Mouse (Mus musculus) embryonic fibroblast, embryonic 13.5 days (primary cell): ENCODE data around the gene Kif28.

Experiments
- CTCF ChIP-seq: IDR thresholded peaks from 2 replicates; pipeline ENCODE4 v1.5.1; 2011; ENCODE audit warnings: mild to moderate bottlenecking, control low read depth, low read length, moderate library complexity, borderline replicate concordance; ENCODE audit not compliant: insufficient read depth
- POLR2A ChIP-seq: IDR thresholded peaks from 2 replicates; pipeline ENCODE4 v1.6.1; 2011; ENCODE audit warnings: low read depth, mild to moderate bottlenecking, control low read depth, low read length, moderate library complexity

- no peak for TF ChIP-seq POLR2A
- no peak for TF ChIP-seq CTCF
Observed at GRCm38 (mm10) chr1:179687966-179688365, 57.1 kb downstream of the Kif28 start.
